Mouse (Mus musculus): ENCODE data around the gene Crcp.

- TF ChIP-seq CTCF (IDR thresholded peaks at IDR 0.05; ENCODE audit: extremely low read depth, insufficient read length, insufficient replicate concordance, low read depth, low read length), result no peak
- no peak for TF ChIP-seq POLR2A (IDR thresholded peaks at IDR 0.05; ENCODE audit: low read depth, low read length)
Observed at GRCm38 (mm10) chr5:129991898-129992297, 37.2 kb upstream of the Crcp start.
